Mouse (Mus musculus) heart, postnatal 0 days (tissue): ENCODE measurements around the gene Kitl.

Experiments used
- CTCF ChIP-seq: IDR thresholded peaks from 2 replicates; pipeline ENCODE4 v1.5.1; 2016; ENCODE audit warnings: antibody characterized with exemption, control low read depth, low read depth
- EP300 ChIP-seq: IDR thresholded peaks from 2 replicates; pipeline ENCODE4 v1.6.1; 2016; ENCODE audit warnings: antibody characterized with exemption, low read depth

DNA sequence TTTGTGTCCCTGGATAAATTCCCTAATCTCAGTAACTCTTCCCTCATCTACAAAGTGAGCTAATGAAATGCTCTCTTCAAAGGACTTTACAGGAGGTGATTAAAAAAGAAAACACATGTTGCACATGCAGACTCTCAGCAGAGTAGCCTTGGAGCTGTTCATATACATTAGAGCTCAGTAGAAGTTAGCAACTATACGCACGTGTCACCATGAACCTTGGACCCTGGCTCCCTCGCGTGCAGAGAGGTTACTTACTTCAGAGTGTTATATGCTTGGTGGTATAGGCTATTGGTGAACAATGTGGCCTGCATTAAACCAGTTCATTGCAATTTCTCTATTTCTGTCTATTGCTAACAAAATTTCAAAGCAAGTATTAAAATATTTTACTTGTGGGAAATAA, 14.0 kb upstream of the Kitl start:
- TF ChIP-seq CTCF, result no peak
- no peak for TF ChIP-seq EP300
